Mouse (Mus musculus): ENCODE measurements around the gene Scgb1a1.
"Not testable (repeated sequence)": the region's sequence is repeated elsewhere in the genome, so short reads cannot be mapped to it uniquely, and the experiment has no call there.

Gene Scgb1a1

GRCm38 (mm10) chr19:9065621-9066561 lies 21.9 kb downstream of the Scgb1a1 start:
- DNase-seq: no peak

- peak; percentile 25 to 60 for DNase-seq
Measured at GRCm38 (mm10) chr19:9063831-9064230, 23.9 kb downstream of the Scgb1a1 start.

DNA sequence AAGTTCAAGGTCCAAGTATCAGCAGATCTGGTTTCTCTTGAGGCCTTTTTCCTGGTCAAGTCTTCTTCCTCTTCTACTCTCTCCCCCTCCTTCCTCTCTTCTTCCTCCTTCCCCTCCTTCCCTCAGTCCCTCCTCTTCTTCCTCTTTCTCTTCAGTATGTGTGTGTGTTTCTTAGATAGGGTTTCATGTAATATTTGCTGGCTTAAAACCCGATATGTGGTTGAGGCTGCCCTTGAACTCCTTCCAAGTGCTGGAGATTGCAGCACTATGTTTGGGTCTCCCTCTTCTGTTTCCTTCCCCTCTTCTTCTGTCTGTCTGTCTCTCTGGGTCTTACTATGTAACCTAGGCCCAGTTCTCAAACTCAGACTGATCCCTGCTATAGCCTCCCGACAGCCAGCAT lies 24.9 kb downstream of the Scgb1a1 start:
- DNase-seq: no peak

DNA sequence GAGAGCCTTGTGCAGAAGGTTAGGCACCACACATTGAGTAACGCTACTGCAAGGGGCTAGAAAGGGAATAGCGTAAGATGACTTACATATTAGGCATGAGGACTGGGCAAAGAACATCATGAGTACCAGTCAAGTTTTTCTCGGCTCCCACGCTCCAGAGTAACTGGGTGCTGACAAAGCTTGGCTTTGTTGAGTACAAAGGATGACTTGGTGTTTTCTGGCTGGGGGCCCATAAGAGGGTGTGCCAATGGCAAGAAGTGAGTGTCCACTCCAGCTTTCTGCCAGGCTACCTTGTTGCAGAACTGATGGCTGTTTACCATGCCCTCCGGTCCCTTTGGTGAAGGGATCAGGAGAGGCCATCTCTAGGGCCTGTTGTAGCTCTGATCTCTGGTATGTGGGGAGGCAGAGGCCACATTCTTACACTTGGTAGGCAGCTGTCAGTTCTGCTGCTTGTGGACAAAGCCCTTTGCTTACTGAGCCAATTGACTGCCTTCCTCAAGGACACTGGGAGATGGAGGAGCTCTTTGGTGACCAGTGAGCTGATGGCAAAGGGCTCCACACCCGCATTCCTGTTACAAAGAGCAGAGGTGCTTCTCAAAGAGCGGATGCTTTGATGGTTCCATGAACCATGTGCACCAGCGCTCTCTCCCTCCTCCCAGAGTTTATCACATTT lies 26.4 kb downstream of the Scgb1a1 start:
- DNase-seq: peak; percentile 15 to 29

GRCm38 (mm10) chr19:9060103-9060502 lies 27.7 kb downstream of the Scgb1a1 start:
- DNase-seq: no peak

- DNase-seq: no peak
Measured at GRCm38 (mm10) chr19:9059391-9059790, 28.4 kb downstream of the Scgb1a1 start.

GRCm38 (mm10) chr19:9058944-9059343 lies 28.8 kb downstream of the Scgb1a1 start:
- DNase-seq: no peak

DNA sequence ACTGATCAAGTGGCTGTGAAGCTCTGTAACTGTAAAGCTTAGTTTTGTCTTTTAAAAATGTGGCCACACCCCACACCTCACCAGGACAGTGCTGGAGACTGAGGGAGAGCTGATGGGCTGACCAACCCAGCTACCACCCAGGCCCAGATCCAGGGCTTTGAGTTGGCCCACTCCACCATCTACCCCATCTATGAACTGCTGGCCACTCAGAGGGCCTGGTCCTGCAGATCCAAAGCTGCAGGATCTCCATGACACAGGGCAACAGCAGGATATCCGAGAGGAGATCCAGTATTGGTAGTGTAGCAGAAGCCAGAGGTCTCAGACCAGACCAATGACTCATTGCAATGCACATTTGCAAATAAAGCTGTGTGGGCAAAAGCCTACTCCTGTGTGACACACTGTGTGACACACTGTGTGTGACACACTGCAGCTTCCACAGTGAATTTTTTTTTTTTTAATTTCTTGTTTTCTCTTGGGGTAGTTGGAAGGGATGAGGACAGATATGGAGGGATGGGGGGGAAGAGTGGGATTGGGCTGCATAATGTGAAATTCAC lies 29.4 kb downstream of the Scgb1a1 start:
- no peak for DNase-seq

DNA sequence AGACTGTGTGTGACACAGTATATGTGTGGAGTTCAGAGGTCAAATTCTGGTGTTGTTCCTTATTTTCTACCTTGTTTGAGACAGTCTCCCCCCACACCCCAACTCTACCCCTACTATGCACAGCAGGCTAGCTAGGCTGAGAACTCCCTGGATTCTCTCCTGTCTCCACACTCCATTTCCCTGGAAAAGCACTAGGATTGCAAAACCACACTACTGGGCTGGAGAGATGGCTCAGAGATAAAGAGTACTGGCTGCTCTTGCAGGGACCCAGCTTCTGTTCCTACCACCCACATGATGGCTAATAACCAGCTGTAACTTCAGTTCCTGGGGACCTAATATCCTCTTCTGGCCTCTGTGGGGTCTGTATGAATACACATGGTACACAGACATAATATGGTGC lies 30.1 kb downstream of the Scgb1a1 start:
- no peak for DNase-seq

DNA sequence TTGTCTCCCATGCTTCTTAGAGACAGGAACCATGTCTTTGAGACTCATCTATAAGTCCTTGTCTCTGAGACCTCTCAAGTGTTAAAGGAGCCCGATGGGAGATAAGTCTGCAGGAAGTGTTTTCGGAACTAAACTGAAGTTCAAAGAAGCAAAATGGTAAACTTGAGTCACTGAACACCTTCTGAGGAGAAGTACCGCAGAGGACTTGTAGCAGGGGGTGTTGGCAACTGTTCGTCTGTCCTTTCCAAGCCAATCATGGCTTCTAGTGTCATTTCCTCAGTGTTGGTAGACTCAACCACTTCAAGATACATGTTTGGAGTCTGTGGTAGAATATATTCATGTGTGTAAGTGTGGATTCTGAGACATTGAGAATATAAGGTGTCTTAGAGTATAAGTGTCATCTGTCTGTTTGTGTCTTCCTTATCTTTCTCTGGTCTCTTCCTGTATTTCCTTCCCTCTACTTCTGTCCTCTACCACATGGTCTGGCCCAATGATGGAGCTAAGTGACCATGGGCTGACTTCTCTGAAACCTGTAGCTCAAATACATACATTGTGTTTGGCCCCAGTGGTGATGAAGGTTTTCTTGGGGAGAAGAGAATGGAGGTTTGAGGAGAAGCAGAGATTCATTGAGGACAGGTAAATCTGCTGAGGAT lies 31.9 kb downstream of the Scgb1a1 start:
- no peak for DNase-seq

GRCm38 (mm10) chr19:9055153-9055552 lies 32.6 kb downstream of the Scgb1a1 start:
- peak in 1 of 2 experiments; percentile 27 for DNase-seq

DNA sequence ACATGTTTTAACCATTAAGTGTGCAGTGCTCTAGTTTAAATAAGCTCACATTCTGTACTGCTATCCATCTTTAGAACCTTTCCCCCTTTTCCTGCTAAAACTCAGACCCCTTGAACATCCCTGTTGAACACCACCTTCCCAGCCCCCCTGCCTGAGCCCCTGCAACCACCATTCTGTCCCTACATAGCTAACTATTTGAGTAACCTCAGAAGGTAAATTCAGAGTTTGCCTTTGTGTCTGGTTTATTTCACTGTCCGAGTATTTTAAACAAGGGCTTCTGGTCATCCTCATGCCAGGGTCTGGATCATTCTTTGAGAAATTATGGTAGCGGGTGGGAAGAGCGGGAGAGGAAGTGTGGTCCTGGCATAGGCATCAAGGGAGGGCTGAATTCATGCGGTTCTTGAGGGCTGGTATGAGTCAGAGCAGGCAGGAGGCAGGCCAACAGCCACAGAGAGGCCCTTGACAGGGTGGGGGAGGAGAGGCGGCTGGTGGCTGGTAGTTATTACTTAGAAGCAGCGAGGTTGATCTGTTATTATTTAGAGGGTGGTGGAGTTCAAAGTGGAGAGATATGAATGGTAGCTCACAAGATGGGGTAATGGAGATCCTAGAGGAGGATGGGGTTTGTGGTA lies 34.8 kb downstream of the Scgb1a1 start:
- DNase-seq: no peak

- DNase-seq: not testable (repeated sequence)
Measured at GRCm38 (mm10) chr19:9051985-9052384, 35.8 kb downstream of the Scgb1a1 start.

- DNase-seq: no peak
Measured at GRCm38 (mm10) chr19:9050294-9051229, 37.2 kb downstream of the Scgb1a1 start.

DNA sequence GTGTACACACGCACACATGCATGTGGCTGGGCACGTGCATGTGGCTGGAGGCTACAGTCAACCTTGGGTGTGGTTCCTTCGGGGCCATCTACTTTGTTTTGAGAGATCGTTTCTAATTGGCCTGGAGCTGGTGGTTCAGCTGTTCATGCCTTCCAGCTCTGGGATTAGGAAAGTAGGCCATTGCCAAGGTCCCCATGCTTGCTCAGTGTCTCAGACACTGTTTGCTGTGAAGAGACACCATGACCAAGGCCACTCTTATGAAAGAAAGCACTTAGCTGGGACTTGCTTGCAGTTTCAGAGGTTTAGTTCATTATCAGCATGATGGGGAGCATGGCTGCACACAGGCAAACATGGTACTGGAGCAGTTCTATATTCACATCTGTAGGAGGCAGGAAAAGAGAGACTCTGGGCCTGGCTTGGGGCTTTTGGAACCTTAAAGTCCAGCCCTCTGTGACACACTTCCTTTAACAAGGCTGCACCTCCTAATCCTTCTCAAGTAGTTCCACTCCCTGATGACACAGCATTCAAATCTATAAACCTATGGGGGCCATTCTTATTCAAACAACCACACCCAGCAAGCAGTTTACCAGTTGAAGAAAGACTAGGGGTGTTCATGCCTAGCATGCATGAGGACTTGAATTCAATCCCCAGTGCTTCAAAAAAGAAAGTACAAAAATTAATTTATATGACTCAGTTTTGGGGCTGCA lies 38.6 kb downstream of the Scgb1a1 start:
- DNase-seq: no peak

DNA sequence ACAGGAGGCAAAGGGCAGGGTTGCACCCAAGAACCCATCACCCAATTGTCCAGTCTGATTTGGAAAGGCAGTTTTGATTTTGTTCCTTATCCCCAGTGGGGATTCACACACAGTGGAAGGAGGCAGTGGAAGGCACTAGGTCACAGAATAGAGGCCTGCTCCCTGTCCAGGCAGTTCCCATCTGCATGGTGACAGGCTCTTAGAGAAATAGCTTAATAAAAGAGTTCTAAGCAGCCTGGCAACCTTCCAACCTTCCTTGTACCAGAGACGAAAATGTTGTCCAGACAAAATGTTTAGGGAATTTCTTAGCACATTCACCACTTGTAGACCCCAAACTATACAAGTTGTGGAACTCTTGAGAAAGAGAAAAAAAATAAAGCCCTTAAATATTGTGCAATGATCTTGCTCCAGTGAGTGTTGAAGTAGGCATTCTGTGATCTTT lies 39.8 kb downstream of the Scgb1a1 start:
- DNase-seq: no peak

DNA sequence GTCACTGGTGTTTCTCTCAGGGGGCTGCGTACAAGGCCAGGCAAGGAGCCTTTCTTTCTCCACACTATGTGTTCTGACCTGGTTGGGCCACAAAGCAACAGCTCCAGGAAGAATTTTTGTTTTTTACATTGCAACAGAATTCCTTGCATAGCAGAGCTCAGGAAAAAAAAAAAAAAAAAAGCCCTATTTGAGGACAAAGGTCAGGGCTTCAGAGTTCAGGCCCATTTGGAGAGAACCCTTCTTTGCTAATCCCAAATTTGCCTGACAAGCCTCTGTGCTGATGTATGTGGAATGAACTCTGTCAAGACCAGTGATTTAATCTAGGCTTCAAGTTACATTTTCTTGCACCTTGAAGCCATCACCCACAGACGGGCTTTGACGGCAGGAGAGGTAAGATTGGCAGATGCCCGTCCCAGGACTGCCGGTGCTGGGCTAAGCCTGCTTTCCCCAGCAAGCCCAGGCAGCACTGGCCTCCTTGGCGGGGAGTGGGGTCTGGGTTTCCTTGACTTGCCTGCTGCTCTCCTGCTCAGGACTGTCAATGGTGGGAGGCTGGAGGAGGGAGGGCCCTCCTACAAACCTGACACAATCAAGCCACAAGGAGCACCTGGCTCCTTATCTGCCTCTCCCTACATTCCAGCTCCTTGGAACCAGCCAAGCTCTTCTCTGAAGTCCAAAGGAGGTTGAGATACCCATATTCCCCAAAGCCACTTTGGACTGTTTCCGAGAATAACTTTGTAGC lies 40.4 kb downstream of the Scgb1a1 start:
- DNase-seq: no peak

- no peak for DNase-seq
Measured at GRCm38 (mm10) chr19:9044291-9044690, 43.5 kb downstream of the Scgb1a1 start.

DNA sequence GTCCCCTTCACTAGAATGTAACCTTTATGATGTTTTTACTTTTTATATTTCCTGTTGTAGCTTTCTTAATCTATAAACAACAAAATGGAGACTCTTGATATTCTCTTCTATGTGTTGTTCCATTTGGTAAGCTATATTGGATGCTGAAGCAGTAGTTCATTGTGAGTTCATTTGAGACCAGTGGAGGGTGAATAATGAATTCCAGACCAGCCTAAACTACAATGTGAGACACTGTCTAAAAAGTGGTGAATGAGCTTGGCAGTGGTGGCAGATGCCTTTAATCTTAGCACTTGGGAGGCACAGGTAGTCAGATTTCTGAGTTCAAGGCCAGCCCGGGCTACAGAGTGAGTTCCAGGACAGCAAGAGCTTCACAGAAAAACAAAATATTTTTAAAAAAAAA lies 44.6 kb downstream of the Scgb1a1 start:
- DNase-seq: no peak

DNA sequence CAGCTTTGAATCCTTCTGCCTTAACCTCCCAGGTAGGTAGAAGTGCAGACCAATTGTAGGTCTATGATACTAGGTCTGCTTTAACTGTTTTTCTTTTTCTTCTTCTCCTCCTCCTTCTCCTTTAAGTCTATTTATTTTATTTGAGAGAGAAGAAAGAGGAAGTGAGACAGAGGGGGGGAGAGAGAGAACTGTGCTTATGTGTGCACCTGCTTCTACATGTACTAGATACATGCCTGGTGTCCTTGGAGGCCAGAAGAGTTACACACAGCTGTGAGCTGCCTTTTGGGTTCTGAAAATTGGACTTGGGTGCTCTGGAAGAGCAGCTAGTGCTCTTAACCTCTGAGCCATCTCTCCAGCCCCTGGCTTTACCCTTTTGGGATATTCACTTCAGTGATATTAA lies 46.7 kb downstream of the Scgb1a1 start:
- DNase-seq: no peak
